32 mouse cellular contexts compared by ENCODE assay signal in the genomic region with DNA sequence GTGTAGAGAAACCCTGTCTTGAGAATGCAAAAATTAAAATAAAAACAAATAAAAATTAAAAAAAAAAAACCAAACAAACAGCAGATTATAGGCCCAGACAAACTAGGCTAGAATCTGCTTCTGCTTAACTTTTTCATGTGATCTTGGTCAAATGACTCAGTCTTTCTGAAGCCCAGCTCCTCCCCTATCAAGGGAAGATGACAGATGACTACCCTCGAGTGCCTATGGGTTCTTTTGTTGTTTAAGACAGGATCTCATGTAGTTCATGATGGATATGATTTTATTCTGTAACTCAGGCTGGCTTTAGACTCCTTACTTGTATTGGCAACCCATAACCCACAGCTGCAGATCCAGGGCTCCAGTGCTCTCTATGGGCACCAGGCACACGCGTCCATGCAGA. TPM values are rescaled to one million over a fixed set of nuclear protein-coding genes. Genes with fewer than 3 reads are reported as not detected.
"Had no signal": no experiment of that assay in that cellular context is flagged by ENCODE, and none has a peak within 500 bp of the region (broad histone marks: within the 10 kb centered on the region; RNA-seq: fewer than 3 reads in every experiment).

No protein-coding gene starts in this region.

- H3K4me3 ChIP-seq: layer of hippocampus, adult 2 months; limb, embryonic 10.5 days; limb, embryonic 13.5 days; liver, embryonic 12.5 days; liver, embryonic 15.5 days; lung, embryonic 15.5 days had no signal

- H3K9me3 ChIP-seq: limb, embryonic 10.5 days; limb, embryonic 13.5 days; liver, embryonic 12.5 days; liver, embryonic 15.5 days; lung, embryonic 15.5 days had no signal

- H3K27me3 ChIP-seq: limb, embryonic 13.5 days; lung, embryonic 15.5 days had no signal

- H3K36me3 ChIP-seq: limb, embryonic 10.5 days; limb, embryonic 13.5 days; liver, embryonic 12.5 days; liver, embryonic 15.5 days; lung, embryonic 15.5 days had no signal

- H3K4me2 ChIP-seq: limb, embryonic 13.5 days; liver, embryonic 12.5 days; liver, embryonic 15.5 days; lung, embryonic 15.5 days; midbrain, embryonic 11.5 days had no signal

- H3K9ac ChIP-seq: limb, embryonic 13.5 days; liver, embryonic 12.5 days; liver, embryonic 15.5 days; lung, embryonic 15.5 days had no signal

- DNase-seq: kidney, adult 2 months; kidney, postnatal 25 days; layer of hippocampus, adult 9-11 months; liver; lung, adult 18-20 months; lung, postnatal 10 days; lung, postnatal 4 days; midbrain, embryonic 14.5 days; right cerebral cortex, adult 18-20 months; right cerebral cortex, postnatal 14 days; right cerebral cortex, postnatal 4 days; thymus, adult 2 months; thymus, postnatal 25 days had no signal

- ATAC-seq: liver, embryonic 12.5 days had no signal

- H3K27ac ChIP-seq: kidney, postnatal 0 days; layer of hippocampus, adult 2 months; limb, embryonic 10.5 days; limb, embryonic 13.5 days; liver, embryonic 12.5 days; liver, embryonic 15.5 days; lung, embryonic 15.5 days had no signal

RNA-seq across cellular contexts. Expression of a gene that starts 2.4 kb away (rescaled TPM):
- total RNA-seq: layer of hippocampus, adult 2 months; layer of hippocampus, postnatal 25 days; left cerebral cortex, adult 18-20 months; left cerebral cortex, postnatal 25 days; megakaryocyte progenitor cell, adult 5-6 weeks; megakaryocyte-erythroid progenitor cell, adult 5-6 weeks; midbrain, postnatal 0 days had no signal
- polyA plus RNA-seq: kidney, embryonic 14.5 days; kidney, postnatal 0 days; large intestine, adult 2 months; limb, embryonic 10.5 days; limb, embryonic 13.5 days; liver, embryonic 12.5 days; liver, embryonic 15.5 days; lung, embryonic 15.5 days; midbrain, embryonic 11.5 days; midbrain, embryonic 14.5 days; midbrain, postnatal 0 days; neural tube, embryonic 11.5 days; neural tube, embryonic 14.5 days; stomach, embryonic 14.5 days; thymus, adult 2 months had no signal
